Mouse (Mus musculus): Measurements from ENCODE around the gene Auts2. TPM values are rescaled to one million over a fixed set of nuclear protein-coding genes. Genes with fewer than 3 reads are reported as not detected.

Gene Auts2
- polyA plus RNA-seq, 1 experiment from 2014 or later, result 75.0 TPM

- no peak overlapping the region for H3K9ac ChIP-seq (replicated peaks; ENCODE audit: low read length)
- ATAC-seq (ENCODE audit: low FRiP score, low TSS enrichment), result no peak
- no peaks in the 10 kb centered on the region for H3K27me3 ChIP-seq (ENCODE audit: control insufficient read depth, insufficient read depth, low read length)
- no peak for DNase-seq
- H3K27ac ChIP-seq (replicated peaks; ENCODE audit: low read depth, low read length), result no peak overlapping the region
- no peak overlapping the region for H3K4me3 ChIP-seq (replicated peaks; ENCODE audit: low read depth, low read length)
- WGBS, result 80% methylated on average over 12 of the region's 12 CpGs
- H3K36me3 ChIP-seq (ENCODE audit: control insufficient read depth, insufficient read depth, low read length), result no peaks in the 10 kb centered on the region
- no peak overlapping the region for H3K4me2 ChIP-seq (ENCODE audit: low read length)
- H3K9me3 ChIP-seq (ENCODE audit: control insufficient read depth, low read length), result no peaks in the 10 kb centered on the region
- peaks cover 54% of the 10 kb centered on the region for H3K4me1 ChIP-seq (ENCODE audit: control insufficient read depth, insufficient read depth, low read length)
Observed at GRCm38 (mm10) chr5:131524900-131525465, 1018.2 kb downstream of the Auts2 start.

DNA sequence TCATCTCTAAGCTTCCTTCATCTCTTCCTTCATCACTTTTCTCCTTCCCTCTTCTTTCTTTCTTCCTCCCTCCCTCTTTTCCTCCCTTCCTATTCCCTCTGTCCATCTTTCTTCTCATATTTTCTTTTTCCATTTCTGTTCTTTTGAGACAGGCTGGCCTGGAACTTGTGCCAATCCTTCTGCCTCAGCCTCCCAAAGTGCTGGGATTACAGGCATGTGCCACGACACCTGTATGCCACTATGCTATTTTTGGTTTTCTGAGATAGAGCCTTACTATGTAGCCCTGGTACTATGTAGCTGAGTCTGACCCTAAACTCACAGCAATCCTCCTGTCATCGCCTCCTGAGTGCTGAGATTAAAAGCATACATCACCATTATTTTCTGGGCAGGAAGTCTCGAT is 1023.6 kb downstream of the Auts2 start:
- Histone ChIP-seq H3K9me3 (ENCODE audit: control insufficient read depth, low read length) (no peaks in the 10 kb centered on the region), H3K4me1 (ENCODE audit: control insufficient read depth, insufficient read depth, low read length) (peaks cover 36% of the 10 kb centered on the region), H3K4me3 (replicated peaks; ENCODE audit: low read depth, low read length) (no peak overlapping the region), H3K9ac (replicated peaks; ENCODE audit: low read length) (no peak overlapping the region), H3K36me3 (ENCODE audit: control insufficient read depth, insufficient read depth, low read length) (no peaks in the 10 kb centered on the region), H3K4me2 (ENCODE audit: low read length) (no peak overlapping the region), H3K27ac (replicated peaks; ENCODE audit: low read depth, low read length) (no peak overlapping the region), H3K27me3 (ENCODE audit: control insufficient read depth, insufficient read depth, low read length) (no peaks in the 10 kb centered on the region)
- no peak for ATAC-seq (ENCODE audit: low FRiP score, low TSS enrichment)
- no peak for DNase-seq
- 92% methylated on average over 3 of the region's 3 CpGs for WGBS

GRCm38 (mm10) chr5:131517677-131518076 is 1025.5 kb downstream of the Auts2 start:
- Histone ChIP-seq H3K4me2 (ENCODE audit: low read length) (no peak overlapping the region), H3K27ac (replicated peaks; ENCODE audit: low read depth, low read length) (no peak overlapping the region), H3K36me3 (ENCODE audit: control insufficient read depth, insufficient read depth, low read length) (no peaks in the 10 kb centered on the region), H3K4me3 (replicated peaks; ENCODE audit: low read depth, low read length) (no peak overlapping the region), H3K9me3 (ENCODE audit: control insufficient read depth, low read length) (no peaks in the 10 kb centered on the region), H3K9ac (replicated peaks; ENCODE audit: low read length) (no peak overlapping the region), H3K27me3 (ENCODE audit: control insufficient read depth, insufficient read depth, low read length) (no peaks in the 10 kb centered on the region), H3K4me1 (ENCODE audit: control insufficient read depth, insufficient read depth, low read length) (peaks cover 34% of the 10 kb centered on the region)
- 64% methylated on average over 4 of the region's 4 CpGs for WGBS
- DNase-seq, result no peak
- ATAC-seq (ENCODE audit: low FRiP score, low TSS enrichment), result no peak

DNA sequence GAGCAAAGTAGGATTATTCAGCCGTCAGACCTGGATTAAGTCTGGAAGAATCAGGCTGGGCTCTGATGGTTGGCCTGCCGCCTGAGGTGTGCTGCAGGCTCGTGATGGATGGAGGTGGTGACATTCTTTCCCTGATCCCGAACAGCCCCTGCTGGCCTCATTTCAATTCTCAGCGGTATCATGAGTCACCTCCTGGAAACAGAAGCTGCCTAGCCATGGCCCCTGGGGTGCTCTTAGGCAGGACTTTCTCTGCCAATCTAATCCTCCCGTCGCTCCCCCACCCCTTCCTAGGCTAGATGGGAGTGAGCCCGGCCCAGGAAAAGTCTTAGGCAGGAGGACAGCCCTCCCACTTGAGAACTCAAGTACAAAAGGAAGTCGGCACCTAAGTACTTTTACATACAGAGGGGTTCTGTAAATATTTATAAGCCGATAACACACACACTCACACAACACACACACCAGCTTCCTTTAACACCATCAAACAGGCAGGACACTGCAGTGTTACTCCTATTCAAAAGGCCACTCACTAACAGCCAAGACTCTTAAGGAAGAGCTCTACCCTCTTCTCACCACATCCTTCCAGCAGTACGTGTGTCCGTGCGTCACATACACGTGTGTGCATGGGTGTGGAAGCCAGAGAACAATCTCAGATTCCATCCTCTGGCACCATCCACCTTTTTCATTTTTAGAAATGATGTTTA is 1027.3 kb downstream of the Auts2 start:
- Histone ChIP-seq H3K9me3 (ENCODE audit: control insufficient read depth, low read length) (no peaks in the 10 kb centered on the region), H3K27me3 (ENCODE audit: control insufficient read depth, insufficient read depth, low read length) (no peaks in the 10 kb centered on the region), H3K4me2 (ENCODE audit: low read length) (no peak overlapping the region), H3K4me3 (replicated peaks; ENCODE audit: low read depth, low read length) (no peak overlapping the region), H3K36me3 (ENCODE audit: control insufficient read depth, insufficient read depth, low read length) (no peaks in the 10 kb centered on the region), H3K9ac (replicated peaks; ENCODE audit: low read length) (no peak overlapping the region), H3K4me1 (ENCODE audit: control insufficient read depth, insufficient read depth, low read length) (peaks cover 31% of the 10 kb centered on the region), H3K27ac (replicated peaks; ENCODE audit: low read depth, low read length) (0 out of 2 replicates have a peak overlapping the region, but pooled peaks have one; percentile 37)
- DNase-seq (no peak), ATAC-seq (ENCODE audit: low FRiP score, low TSS enrichment) (no peak)
- 22% methylated on average over 14 of the region's 14 CpGs for WGBS

- peaks cover 34% of the 10 kb centered on the region for H3K4me1 ChIP-seq (ENCODE audit: control insufficient read depth, insufficient read depth, low read length)
- DNase-seq (no peak), ATAC-seq (ENCODE audit: low FRiP score, low TSS enrichment) (no peak)
- H3K36me3 ChIP-seq (ENCODE audit: control insufficient read depth, insufficient read depth, low read length), result no peaks in the 10 kb centered on the region
- 37% methylated on average over 3 of the region's 3 CpGs for WGBS
- H3K27ac ChIP-seq (replicated peaks; ENCODE audit: low read depth, low read length), result no peak overlapping the region
- no peak overlapping the region for H3K4me2 ChIP-seq (ENCODE audit: low read length)
- no peaks in the 10 kb centered on the region for H3K27me3 ChIP-seq (ENCODE audit: control insufficient read depth, insufficient read depth, low read length)
- H3K9me3 ChIP-seq (ENCODE audit: control insufficient read depth, low read length), result no peaks in the 10 kb centered on the region
- H3K4me3 ChIP-seq (replicated peaks; ENCODE audit: low read depth, low read length), result no peak overlapping the region
- no peak overlapping the region for H3K9ac ChIP-seq (replicated peaks; ENCODE audit: low read length)
Observed at GRCm38 (mm10) chr5:131513753-131514152, 1029.4 kb downstream of the Auts2 start.

DNA sequence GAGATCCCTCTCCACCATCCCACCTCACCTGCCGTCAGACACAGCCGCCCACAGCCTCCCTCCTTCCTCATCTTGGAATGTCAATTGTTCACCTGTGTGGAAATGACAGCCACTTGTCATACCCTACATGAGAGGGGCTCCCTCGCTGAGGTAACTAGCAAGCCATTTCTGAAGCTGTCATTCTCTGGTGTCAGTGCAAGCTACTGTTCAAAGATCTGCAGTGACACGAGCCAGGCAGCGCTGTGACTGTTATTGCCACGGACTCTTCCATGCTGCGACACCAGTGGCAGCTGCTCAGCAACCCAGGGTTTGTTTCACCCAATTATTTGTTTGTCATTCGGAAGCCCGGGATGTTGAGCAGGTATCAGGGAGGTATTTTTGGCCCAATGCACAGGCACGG is 1030.5 kb downstream of the Auts2 start:
- Histone ChIP-seq H3K27me3 (ENCODE audit: control insufficient read depth, insufficient read depth, low read length) (no peaks in the 10 kb centered on the region), H3K4me2 (ENCODE audit: low read length) (no peak overlapping the region), H3K27ac (replicated peaks; ENCODE audit: low read depth, low read length) (no peak overlapping the region), H3K36me3 (ENCODE audit: control insufficient read depth, insufficient read depth, low read length) (peaks cover 3% of the 10 kb centered on the region; the same call in 1 of the 2 replicates), H3K4me3 (replicated peaks; ENCODE audit: low read depth, low read length) (no peak overlapping the region), H3K9ac (replicated peaks; ENCODE audit: low read length) (no peak overlapping the region), H3K4me1 (ENCODE audit: control insufficient read depth, insufficient read depth, low read length) (peaks cover 29% of the 10 kb centered on the region), H3K9me3 (ENCODE audit: control insufficient read depth, low read length) (no peaks in the 10 kb centered on the region)
- ATAC-seq (ENCODE audit: low FRiP score, low TSS enrichment) (no peak), DNase-seq (no peak)
- WGBS, result 75% methylated on average over 10 of the region's 10 CpGs

DNA sequence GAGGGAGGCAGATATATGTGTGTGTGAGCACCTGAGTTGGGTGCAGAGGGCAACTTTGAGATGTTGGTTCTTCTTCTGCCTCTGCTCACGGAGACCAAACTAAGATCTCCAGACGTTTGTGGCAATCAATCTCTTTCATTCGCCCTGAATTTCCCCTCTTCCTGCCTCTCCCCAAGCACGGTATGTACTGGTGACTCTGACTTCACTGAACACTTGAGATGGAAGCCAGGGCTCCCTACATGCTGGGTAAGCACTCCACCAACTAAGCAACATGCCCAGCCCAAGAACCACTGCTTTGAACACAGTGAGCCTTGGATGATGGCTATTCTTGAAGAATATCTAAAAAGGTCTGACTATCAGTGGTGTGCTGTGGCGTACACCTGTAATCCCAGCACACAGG is 1032.5 kb downstream of the Auts2 start:
- Histone ChIP-seq H3K4me2 (ENCODE audit: low read length) (no peak overlapping the region), H3K4me3 (replicated peaks; ENCODE audit: low read depth, low read length) (no peak overlapping the region), H3K27me3 (ENCODE audit: control insufficient read depth, insufficient read depth, low read length) (no peaks in the 10 kb centered on the region), H3K27ac (replicated peaks; ENCODE audit: low read depth, low read length) (no peak overlapping the region), H3K9ac (replicated peaks; ENCODE audit: low read length) (no peak overlapping the region), H3K36me3 (ENCODE audit: control insufficient read depth, insufficient read depth, low read length) (peaks cover 3% of the 10 kb centered on the region; the same call in 1 of the 2 replicates), H3K4me1 (ENCODE audit: control insufficient read depth, insufficient read depth, low read length) (peaks cover 14% of the 10 kb centered on the region), H3K9me3 (ENCODE audit: control insufficient read depth, low read length) (no peaks in the 10 kb centered on the region)
- WGBS, result 91% methylated on average over 5 of the region's 5 CpGs
- no peak for DNase-seq
- no peak for ATAC-seq (ENCODE audit: low FRiP score, low TSS enrichment)

DNA sequence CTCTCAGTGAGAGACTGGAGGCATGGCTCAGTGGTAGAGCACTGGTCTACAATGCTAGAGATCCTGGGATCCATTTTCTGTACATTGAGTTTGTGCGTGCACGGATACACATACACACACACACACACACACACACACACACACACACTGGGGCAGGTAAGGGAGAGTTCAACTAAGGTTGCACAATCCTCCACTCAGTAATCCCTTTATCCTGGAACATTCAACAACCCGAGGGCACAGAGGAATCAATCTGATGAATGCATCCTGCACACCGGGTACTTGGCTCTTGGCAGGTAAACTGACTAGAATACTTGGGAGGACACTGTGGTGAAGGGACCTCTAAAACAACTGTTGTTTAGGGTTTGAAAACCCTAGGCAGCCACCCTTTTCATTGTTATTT is 1033.8 kb downstream of the Auts2 start:
- Histone ChIP-seq H3K4me2 (ENCODE audit: low read length) (no peak overlapping the region), H3K36me3 (ENCODE audit: control insufficient read depth, insufficient read depth, low read length) (peaks cover 3% of the 10 kb centered on the region; the same call in 1 of the 2 replicates), H3K27me3 (ENCODE audit: control insufficient read depth, insufficient read depth, low read length) (no peaks in the 10 kb centered on the region), H3K4me3 (replicated peaks; ENCODE audit: low read depth, low read length) (no peak overlapping the region), H3K27ac (replicated peaks; ENCODE audit: low read depth, low read length) (no peak overlapping the region), H3K4me1 (ENCODE audit: control insufficient read depth, insufficient read depth, low read length) (peaks cover 12% of the 10 kb centered on the region; the same call in 1 of the 2 replicates), H3K9ac (replicated peaks; ENCODE audit: low read length) (no peak overlapping the region), H3K9me3 (ENCODE audit: control insufficient read depth, low read length) (no peaks in the 10 kb centered on the region)
- no peak for DNase-seq
- ATAC-seq (ENCODE audit: low FRiP score, low TSS enrichment), result no peak
- WGBS, result 87% methylated on average over 4 of the region's 4 CpGs

DNA sequence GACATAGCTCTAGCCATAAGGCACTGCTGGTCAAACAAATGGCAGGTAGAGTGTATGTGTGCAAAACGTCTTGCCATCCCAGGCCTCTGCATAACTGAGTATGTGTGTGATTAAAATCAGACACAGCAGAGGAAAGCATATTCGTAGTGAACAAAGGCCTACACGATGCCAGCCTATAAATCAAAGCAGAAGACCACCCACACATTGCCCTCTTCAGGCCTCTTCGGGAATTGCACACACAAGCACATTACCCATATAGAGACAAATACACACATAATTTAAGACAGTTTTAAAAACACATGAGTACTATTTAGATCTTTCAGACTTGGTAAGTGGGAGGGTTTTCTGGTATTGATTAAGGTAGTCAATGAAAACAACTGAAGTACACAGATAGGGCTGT is 1044.3 kb downstream of the Auts2 start:
- no peaks in the 10 kb centered on the region for H3K4me1 ChIP-seq (ENCODE audit: control insufficient read depth, insufficient read depth, low read length)
- H3K27ac ChIP-seq (replicated peaks; ENCODE audit: low read depth, low read length), result no peak overlapping the region
- no peak for ATAC-seq (ENCODE audit: low FRiP score, low TSS enrichment)
- H3K36me3 ChIP-seq (ENCODE audit: control insufficient read depth, insufficient read depth, low read length), result no peaks in the 10 kb centered on the region
- no peak for DNase-seq
- H3K4me2 ChIP-seq (ENCODE audit: low read length), result no peak overlapping the region
- no peaks in the 10 kb centered on the region for H3K9me3 ChIP-seq (ENCODE audit: control insufficient read depth, low read length)
- no peak overlapping the region for H3K4me3 ChIP-seq (replicated peaks; ENCODE audit: low read depth, low read length)
- H3K27me3 ChIP-seq (ENCODE audit: control insufficient read depth, insufficient read depth, low read length), result no peaks in the 10 kb centered on the region
- no peak overlapping the region for H3K9ac ChIP-seq (replicated peaks; ENCODE audit: low read length)
- WGBS, result 96% methylated on average over 4 of the region's 4 CpGs
